Mouse (Mus musculus) frontal cortex, adult 2 months (tissue): ENCODE results near the gene Bcl6. TPM values are rescaled to one million over a fixed set of nuclear protein-coding genes. Genes with fewer than 3 reads are reported as not detected.

Source experiments
- DNase-seq, 2 experiments: peaks; one replicate each; pipeline ENCODE4 v3.0.0; 2022; ENCODE audit warnings: low spot score in 1 of 2; ENCODE audit errors: extremely low spot score in 1 of 2
- polyA plus RNA-seq: library from polyadenylated mRNA; depleted of rRNA; stranded (reverse); fragments of >200 nt; gene quantifications from 2 replicates; pipeline ENCODE4 v1.2.3, GENCODE M21; 2012

The Bcl6 gene
- polyA plus RNA-seq, 1 experiment, result 20.8 TPM

- DNase-seq, result no peak
These were observed 10.9 kb downstream of the Bcl6 start for GRCm38 (mm10) chr16:23977732-23978131.

- DNase-seq, result no peak
These were observed 12.5 kb downstream of the Bcl6 start for GRCm38 (mm10) chr16:23976196-23976595.

GRCm38 (mm10) chr16:23973635-23974367 is 14.9 kb downstream of the Bcl6 start:
- no peak for DNase-seq

GRCm38 (mm10) chr16:23972901-23973300 is 15.8 kb downstream of the Bcl6 start:
- DNase-seq, result no peak

- no peak for DNase-seq
These were observed 16.4 kb downstream of the Bcl6 start for GRCm38 (mm10) chr16:23972126-23972740.

- DNase-seq, result no peak
These were observed 18.7 kb downstream of the Bcl6 start for GRCm38 (mm10) chr16:23969919-23970318.

- no peak for DNase-seq
These were observed 19.8 kb downstream of the Bcl6 start for GRCm38 (mm10) chr16:23968888-23969287.

GRCm38 (mm10) chr16:23967301-23967700 is 21.4 kb downstream of the Bcl6 start:
- DNase-seq, result no peak

DNA sequence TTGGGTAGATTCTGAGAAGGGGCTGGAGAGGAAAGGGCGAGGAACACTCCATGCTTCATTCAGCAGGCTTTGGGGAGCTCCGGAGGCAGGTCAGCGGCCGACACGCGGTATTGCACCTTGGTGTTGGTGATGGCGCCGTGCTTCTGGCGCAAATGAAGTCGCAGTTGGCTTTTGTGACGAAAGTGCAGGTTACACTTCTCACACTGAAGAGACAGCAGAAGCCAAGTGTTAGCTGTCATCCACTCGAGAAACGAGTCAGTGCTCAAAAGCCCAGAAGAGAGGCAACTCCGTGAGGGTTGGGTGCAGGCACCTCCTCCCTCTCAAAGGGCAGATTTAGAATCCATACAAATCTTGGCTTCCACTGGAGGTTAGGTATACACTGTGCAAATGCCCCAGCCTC is 22.6 kb downstream of the Bcl6 start:
- no peak for DNase-seq

DNA sequence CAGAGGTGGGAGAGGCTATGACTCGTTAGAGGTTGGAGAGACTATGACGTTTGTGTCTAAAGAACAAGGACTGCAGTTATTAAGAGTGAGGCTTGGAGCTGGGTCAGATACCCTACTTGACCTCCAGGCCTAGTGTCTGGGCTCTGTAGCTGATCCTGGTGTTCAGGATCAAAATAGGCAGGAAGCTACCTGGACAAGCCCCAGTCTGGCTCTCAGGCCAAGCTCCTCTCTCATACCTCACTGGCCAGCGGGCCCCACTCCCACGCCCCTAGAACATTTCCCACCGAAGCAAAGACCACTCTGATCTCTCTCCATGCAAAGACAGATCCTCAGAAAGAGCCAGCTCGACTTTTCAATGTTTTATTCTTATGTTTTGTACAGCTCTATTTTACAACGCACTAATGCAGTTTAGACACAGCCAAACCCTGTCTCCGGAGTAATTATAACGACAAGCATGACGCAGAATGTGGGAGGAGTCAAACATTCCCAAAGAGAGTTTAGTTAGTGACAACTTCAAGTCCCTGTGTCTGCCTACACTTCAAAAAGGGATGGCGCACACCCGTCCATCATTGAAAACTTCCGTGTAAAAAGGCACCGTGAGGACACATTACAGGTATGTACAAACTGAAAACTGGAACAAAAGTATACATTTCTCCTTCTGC is 23.8 kb downstream of the Bcl6 start:
- no peak for DNase-seq

DNA sequence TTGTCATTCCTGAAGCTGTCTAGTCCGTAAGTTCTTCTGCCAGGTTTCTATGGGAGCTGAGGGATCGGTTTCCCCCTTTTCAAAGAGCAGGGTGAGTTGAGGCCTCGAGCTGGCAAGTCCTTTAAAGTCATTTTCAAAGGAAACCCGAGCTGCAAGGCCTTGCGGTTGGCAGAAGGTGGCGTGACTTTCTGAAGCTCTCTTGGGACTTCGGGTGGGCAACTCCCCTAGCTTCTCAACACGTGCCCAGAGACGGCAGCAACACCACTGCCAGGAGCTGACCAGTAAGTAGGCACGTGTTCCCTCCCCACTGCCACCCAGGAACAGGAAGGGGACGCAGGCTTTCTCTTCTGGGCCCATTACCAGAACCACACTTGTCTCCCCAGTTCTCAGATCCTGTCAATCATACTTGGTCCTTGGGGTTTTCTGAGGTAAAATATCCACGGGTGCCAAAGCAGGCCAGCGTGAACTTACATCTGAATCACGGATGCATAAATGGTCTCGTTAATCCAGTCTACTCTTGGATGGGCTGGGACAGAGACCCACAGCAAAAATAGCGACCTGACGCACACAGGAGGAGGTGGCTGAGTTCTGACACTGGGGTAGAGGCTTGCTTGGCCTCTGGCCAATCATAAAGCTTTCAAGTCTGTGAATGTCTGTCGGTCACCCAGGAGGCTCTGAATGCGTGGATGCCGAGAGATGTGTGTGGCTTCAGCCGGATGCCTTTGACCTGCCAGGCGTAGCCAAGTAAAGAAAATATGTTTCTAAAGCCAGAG is 24.6 kb downstream of the Bcl6 start:
- DNase-seq, result no peak

GRCm38 (mm10) chr16:23962401-23962800 is 26.3 kb downstream of the Bcl6 start:
- DNase-seq, result no peak

DNA sequence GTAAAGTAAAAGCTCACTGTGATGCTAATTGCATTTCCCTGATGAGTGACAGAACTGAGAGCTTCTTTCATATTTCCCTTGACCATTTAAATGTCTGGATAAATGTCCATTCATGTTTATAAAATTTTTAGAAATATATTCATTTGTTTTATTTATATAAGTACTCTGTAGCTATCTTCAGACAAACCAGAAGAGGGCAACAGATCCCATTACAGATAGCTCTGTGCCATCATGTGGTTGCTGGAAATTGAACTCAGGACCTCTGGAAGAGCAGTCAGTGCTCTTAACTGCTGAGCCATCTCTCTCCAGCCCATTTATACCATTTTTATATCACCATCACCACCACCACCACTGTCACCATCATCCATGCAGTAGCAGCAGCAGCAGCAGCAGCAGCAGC is 29.7 kb downstream of the Bcl6 start:
- DNase-seq, result no peak

DNA sequence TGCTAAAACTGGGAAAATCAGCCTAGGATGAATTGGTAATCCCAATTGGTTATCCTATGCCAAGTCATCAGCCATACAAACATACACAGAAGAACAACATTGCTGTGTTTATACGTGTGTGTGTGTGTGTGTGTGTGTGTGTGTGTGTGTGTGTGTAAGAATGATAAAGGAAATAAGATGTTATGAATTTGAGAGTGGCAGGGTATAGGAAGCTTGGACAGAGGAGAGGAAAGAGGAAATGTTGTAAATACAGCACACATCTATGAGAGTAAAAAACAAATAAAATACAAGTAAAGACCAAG is 34.7 kb downstream of the Bcl6 start:
- no peak for DNase-seq

GRCm38 (mm10) chr16:23953189-23953958 is 35.3 kb downstream of the Bcl6 start:
- peak in 1 of 2 experiments; percentile 80 for DNase-seq

DNA sequence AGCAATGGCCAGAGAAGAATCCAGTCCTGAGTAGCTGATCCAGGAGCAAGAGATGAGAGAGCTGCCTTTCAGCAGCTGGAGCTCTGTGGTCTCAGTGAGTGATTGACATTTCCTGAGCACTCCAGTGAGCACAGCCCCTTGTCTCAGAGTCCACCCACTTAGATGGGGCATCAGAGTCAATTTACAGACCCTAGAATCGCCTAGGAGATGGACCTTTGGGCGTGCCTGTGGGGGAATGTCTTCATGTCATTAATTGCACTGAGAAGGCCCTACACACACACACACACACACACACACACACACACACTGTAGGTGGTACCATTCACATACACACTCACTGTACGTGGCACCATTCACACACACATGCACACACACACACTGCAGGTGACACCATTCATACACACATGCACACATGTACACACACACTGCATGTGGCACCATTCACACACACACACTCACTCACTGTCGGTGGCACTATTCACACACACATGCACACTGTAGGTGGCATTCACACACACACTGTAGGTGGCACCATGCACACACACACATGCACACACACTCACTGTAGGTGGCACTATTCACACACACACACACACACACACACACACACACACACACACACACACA is 36.4 kb downstream of the Bcl6 start:
- no peak for DNase-seq

DNA sequence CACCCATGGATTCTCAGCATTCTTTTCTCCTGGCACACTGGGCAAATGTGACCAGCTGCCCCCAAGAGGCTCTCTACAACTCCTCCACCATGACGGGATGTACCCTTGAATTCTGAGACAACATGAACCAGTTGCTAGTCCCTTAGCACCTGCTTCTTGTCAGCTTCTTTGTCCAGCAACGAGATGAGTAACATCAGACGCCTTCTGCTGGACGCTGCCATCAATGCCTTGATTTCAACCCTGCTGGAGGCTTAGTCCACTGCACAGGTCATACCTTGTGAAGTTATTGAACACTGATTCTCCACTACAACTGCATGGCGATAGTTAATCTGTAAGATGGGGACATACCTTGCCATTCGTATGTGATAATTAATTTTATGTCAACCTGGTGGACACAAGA is 41.0 kb downstream of the Bcl6 start:
- no peak for DNase-seq

DNA sequence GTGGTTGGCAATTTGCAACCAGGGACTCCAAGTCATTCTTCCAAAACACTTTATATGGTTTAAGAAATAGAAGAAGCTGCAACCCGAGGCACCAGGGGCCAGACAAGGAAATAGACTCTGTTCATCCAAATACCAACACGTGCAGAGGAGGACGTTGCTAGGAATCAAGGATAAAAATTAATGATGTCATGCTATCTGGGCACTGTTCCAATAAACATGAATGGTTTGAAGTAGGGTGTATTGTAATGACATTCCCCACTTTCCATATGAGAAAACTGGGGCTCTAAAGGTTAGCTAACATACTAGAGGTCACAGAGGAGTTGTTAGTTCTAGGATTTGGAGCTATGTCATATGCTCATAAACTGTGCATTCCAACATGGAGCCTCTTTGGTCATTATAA is 43.9 kb downstream of the Bcl6 start:
- no peak for DNase-seq

- DNase-seq, result no peak
These were observed 54.3 kb downstream of the Bcl6 start for GRCm38 (mm10) chr16:23934397-23934796.

DNA sequence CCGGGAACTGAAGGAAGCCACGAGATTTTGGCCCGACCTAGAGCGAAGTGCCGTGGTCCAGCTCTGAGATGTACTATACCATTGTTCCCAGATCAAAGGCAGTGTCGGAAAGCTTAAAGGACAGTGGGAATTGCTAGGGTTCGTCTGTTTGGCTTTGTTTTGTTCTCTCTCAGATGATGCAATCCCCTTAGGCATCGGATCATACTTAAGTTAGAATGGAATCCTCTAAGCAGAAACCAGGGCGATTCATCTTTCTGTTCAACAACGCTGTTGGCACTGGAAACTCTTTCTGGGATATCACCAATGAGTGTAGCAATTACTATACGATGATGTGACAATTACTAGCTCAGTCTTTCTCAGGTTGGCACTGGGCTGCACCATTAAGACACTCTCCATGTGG is 56.4 kb downstream of the Bcl6 start, which contains the start of gene Rtp2:
TSS of gene Rtp2 (minus strand) at position 101 of the 400 bp plus-strand sequence.
- no peak for DNase-seq
